Mouse (Mus musculus) intestine, embryonic 16.5 days (tissue): ENCODE results near the gene Eya2. TPM values are rescaled to one million over a fixed set of nuclear protein-coding genes. Genes with fewer than 3 reads are reported as not detected.

Experiments used
- ATAC-seq: fragments of 200-750 bp; cut with Nextera tagmentation; 2 replicates; pipeline ENCODE4 v1.8.0; 2017; ENCODE audit warnings: moderate TSS enrichment, moderate library complexity
- H3K27ac ChIP-seq: fragments of 300-500 bp; sonication (generic); 2 replicates; pipeline ENCODE4 v1.5.1; 2014; ENCODE audit warnings: mild to moderate bottlenecking, low read length
- H3K27me3 ChIP-seq: fragments of 300-500 bp; sonication (generic); replicated peaks from 2 replicates; pipeline ENCODE4 v1.6.1; 2014; ENCODE audit warnings: low read length, control low read depth, mixed read lengths; ENCODE audit not compliant: control insufficient read depth, insufficient read depth
- H3K36me3 ChIP-seq: fragments of 300-500 bp; sonication (generic); 2 replicates; pipeline ENCODE4 v1.6.1; 2014; ENCODE audit warnings: low read length, control low read depth; ENCODE audit not compliant: control insufficient read depth, insufficient read depth
- H3K4me1 ChIP-seq: fragments of 300-500 bp; sonication (generic); 2 replicates; pipeline ENCODE4 v1.6.1; 2014; ENCODE audit warnings: low read length, control low read depth, mixed read lengths; ENCODE audit not compliant: control insufficient read depth, insufficient read depth
- H3K4me2 ChIP-seq: fragments of 300-500 bp; sonication (generic); 2 replicates; pipeline ENCODE4 v1.6.1; 2014; ENCODE audit warnings: low read depth, low read length, control low read depth
- H3K4me3 ChIP-seq: fragments of 300-500 bp; sonication (generic); 2 replicates; pipeline ENCODE4 v1.5.1; 2014; ENCODE audit warnings: mild to moderate bottlenecking, low read length
- H3K9ac ChIP-seq: fragments of 300-500 bp; sonication (generic); 2 replicates; pipeline ENCODE4 v1.6.1; 2014; ENCODE audit warnings: low read depth, low read length
- H3K9me3 ChIP-seq: fragments of 300-500 bp; sonication (generic); 2 replicates; pipeline ENCODE4 v1.6.1; 2016; ENCODE audit warnings: low read length, control low read depth; ENCODE audit not compliant: control insufficient read depth
- WGBS: fragments of 180-500 bp; shearing (Covaris S2); extraction: QIAGEN DNeasy Blood & Tissue Kit; methylation state at CpG from one replicate; pipeline ENCODE4 v1.1.7; 2014; 5-methylcytosine and 5-hydroxymethylcytosine counted together
- polyA plus RNA-seq: library from polyadenylated mRNA; unstranded; fragments of >200 nt; fragmentation: Nextera tagmentation; extraction: Ambion mirVana; gene quantifications from 2 replicates; pipeline ENCODE4 v1.2.1, GENCODE M21; 2015

Eya2 gene
- polyA plus RNA-seq, 1 experiment from 2014 or later: 0.33 TPM

GRCm38 (mm10) chr2:165633011-165633785 is 38.4 kb downstream of the Eya2 start:
- H3K9ac ChIP-seq: no peak overlapping the region; the same call in 1 of the 2 replicates
- H3K4me1 ChIP-seq: no peaks in the 10 kb centered on the region
- 77% methylated on average over 11 of the region's 11 CpGs for WGBS
- no peaks in the 10 kb centered on the region for H3K9me3 ChIP-seq
- no peaks in the 10 kb centered on the region for H3K27me3 ChIP-seq
- no peak overlapping the region for H3K27ac ChIP-seq
- no peak for ATAC-seq
- H3K4me2 ChIP-seq: no peak overlapping the region
- no peaks in the 10 kb centered on the region for H3K36me3 ChIP-seq
- H3K4me3 ChIP-seq: no peak overlapping the region

DNA sequence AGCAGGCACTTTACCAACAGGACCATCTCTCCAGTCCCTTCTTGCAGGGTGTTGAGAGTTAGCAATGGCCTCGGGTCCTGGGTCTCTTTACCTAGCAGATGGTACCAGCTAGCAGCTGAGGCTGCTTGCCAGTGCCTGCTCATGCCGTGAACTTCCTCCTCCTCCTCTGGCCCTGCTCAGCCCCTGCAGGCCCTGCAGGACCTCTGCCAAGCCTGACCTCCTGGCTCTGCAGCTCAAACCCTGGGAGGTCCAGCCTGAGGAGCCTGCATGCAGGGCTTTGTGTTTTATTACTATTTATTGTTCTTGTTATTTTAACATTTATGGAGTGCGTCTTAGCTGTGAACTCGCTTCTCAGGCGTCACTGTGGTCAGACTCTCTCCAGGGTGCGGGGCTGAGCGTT is 39.6 kb downstream of the Eya2 start:
- Histone ChIP-seq H3K36me3 (no peaks in the 10 kb centered on the region), H3K4me3 (no peak overlapping the region), H3K9ac (no peak overlapping the region), H3K27ac (no peak overlapping the region), H3K9me3 (no peaks in the 10 kb centered on the region), H3K4me2 (no peak overlapping the region), H3K4me1 (no peaks in the 10 kb centered on the region), H3K27me3 (no peaks in the 10 kb centered on the region)
- 51% methylated on average over 7 of the region's 7 CpGs for WGBS
- ATAC-seq: no peak

DNA sequence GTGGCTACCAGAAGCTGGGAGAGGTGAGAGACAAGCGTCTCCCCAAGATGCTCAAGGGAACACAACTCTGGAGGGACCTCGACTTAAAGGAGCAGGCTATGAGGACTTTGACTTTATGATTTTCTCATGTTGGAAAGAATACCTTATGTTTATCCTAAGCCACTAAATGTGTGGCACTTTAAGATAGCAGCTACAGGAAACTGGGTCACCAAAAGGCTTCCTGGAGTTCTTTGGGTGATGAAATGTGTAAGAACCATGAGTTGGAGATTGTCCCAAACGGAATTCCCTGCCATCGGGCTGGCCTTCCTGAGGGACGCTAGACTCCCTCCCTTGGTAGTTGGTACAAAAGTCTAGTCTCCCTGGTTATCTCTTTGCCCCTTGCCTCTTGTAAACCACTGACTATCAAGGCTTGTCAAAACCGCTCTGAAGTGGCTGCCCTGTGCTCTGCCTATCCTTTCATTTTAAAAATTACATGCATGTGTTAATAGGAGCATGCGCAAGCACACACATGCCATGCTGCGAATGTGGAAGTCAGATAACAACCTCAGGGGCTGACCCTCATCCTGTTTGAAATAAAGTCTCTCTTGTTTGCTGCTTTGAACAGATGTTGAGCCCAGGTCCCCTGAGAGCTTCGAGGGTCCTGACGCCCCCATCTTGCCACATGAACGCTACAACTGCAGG is 44.4 kb downstream of the Eya2 start:
- H3K27ac ChIP-seq: no peak overlapping the region
- no peaks in the 10 kb centered on the region for H3K36me3 ChIP-seq
- H3K4me1 ChIP-seq: peaks cover 3% of the 10 kb centered on the region; the same call in 1 of the 2 replicates
- no peaks in the 10 kb centered on the region for H3K9me3 ChIP-seq
- H3K27me3 ChIP-seq: no peaks in the 10 kb centered on the region
- no peak overlapping the region for H3K9ac ChIP-seq
- H3K4me2 ChIP-seq: no peak overlapping the region
- no peak for ATAC-seq
- 74% methylated on average over 11 of the region's 11 CpGs for WGBS
- no peak overlapping the region for H3K4me3 ChIP-seq

DNA sequence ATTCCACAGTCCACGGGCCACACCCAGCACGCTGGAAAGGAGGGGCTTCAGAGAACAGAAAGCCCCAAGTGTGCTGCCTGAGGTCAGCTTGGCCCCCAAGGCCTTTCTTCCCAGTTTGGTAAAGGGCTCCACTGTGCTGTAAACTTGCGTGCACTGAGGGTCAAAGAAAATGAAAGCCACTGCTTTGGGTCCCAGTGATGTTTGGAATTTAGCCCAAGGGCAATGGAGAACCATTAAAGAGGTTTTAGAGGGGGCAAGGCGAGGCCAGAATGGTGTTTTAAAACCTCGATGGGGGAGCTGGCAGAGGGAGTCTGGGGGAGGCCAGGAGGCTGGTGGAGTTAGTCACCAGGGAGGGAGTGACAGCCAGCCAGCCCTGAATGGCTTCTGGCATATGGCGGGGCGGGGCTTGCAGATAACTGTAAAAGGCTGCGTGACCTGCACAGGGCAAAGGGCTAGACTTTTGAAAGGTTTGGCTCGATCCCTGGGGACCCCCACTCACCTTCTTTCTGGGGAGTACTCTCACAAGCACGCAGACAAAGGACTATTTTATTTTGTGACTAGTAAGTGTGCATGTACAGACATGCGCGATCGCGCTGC is 47.2 kb downstream of the Eya2 start:
- peaks cover 3% of the 10 kb centered on the region; the same call in 1 of the 2 replicates for H3K4me1 ChIP-seq
- H3K4me2 ChIP-seq: no peak overlapping the region
- no peak for ATAC-seq
- H3K9me3 ChIP-seq: no peaks in the 10 kb centered on the region
- H3K27ac ChIP-seq: no peak overlapping the region
- no peaks in the 10 kb centered on the region for H3K27me3 ChIP-seq
- H3K36me3 ChIP-seq: no peaks in the 10 kb centered on the region
- no peak overlapping the region for H3K4me3 ChIP-seq
- WGBS: 57% methylated on average over 14 of the region's 14 CpGs
- no peak overlapping the region for H3K9ac ChIP-seq

DNA sequence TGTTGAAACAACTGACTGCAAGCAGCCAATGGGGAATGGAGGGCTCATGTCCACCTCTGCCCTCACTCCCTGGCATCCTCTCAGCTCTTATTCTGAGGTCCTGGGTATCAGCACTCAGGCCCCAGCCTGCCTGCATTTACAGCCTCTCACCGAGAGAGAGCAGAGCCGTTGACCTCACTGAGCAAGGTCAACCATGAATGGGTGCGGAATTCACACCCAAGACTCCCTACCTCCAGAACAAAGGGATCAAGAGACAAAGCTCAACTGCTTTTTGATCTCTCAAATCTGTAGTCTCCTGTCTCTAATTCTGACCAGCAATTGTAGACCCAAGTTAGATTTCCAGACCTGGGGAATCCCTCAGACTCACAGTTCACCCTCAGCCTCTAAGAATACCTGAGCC is 48.8 kb downstream of the Eya2 start:
- H3K36me3 ChIP-seq: no peaks in the 10 kb centered on the region
- no peak overlapping the region for H3K9ac ChIP-seq
- no peak overlapping the region for H3K27ac ChIP-seq
- no peak overlapping the region for H3K4me2 ChIP-seq
- 53% methylated on average over 3 of the region's 3 CpGs for WGBS
- no peaks in the 10 kb centered on the region for H3K27me3 ChIP-seq
- ATAC-seq: no peak
- no peaks in the 10 kb centered on the region for H3K9me3 ChIP-seq
- H3K4me3 ChIP-seq: no peak overlapping the region
- peaks cover 3% of the 10 kb centered on the region; the same call in 1 of the 2 replicates for H3K4me1 ChIP-seq

GRCm38 (mm10) chr2:165644057-165644456 is 49.2 kb downstream of the Eya2 start:
- Histone ChIP-seq H3K27ac (no peak overlapping the region), H3K27me3 (no peaks in the 10 kb centered on the region)
- ATAC-seq: no peak

DNA sequence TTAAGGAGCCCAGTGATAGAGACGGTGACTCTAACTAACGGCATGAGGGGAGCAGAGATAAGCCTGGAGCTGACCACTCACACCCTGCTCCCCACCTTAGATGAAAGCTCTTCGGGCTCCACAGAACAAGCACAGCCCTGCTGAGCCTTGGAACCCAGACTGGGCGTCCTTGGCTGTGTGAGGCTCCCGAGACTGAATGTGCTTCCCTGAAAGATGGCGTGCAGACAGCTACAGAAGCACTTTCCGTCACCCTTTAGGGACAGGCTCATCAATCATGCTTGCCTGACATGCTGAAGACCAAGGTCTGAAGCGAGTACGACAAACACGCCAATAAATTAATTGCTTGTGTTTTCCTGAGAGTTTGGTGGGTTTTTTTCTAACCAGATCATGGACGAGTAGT is 56.2 kb downstream of the Eya2 start:
- no peak overlapping the region for H3K27ac ChIP-seq
- H3K9ac ChIP-seq: no peak overlapping the region
- no peak overlapping the region for H3K4me2 ChIP-seq
- H3K4me1 ChIP-seq: peaks cover 16% of the 10 kb centered on the region
- WGBS: 39% methylated on average over 11 of the region's 11 CpGs
- H3K4me3 ChIP-seq: no peak overlapping the region
- H3K27me3 ChIP-seq: no peaks in the 10 kb centered on the region
- H3K9me3 ChIP-seq: no peaks in the 10 kb centered on the region
- no peak for ATAC-seq
- no peaks in the 10 kb centered on the region for H3K36me3 ChIP-seq

More at GRCm38 (mm10) chr2:165644057-165644456, 49.2 kb downstream of the Eya2 start:
- Histone ChIP-seq H3K4me1 (peaks cover 3% of the 10 kb centered on the region; the same call in 1 of the 2 replicates), H3K9me3 (no peaks in the 10 kb centered on the region), H3K4me2 (no peak overlapping the region), H3K4me3 (no peak overlapping the region), H3K9ac (no peak overlapping the region), H3K36me3 (no peaks in the 10 kb centered on the region)
- 60% methylated on average over 9 of the region's 9 CpGs for WGBS

- Histone ChIP-seq H3K9me3 (no peaks in the 10 kb centered on the region), H3K36me3 (no peaks in the 10 kb centered on the region), H3K4me2 (no peak overlapping the region), H3K9ac (no peak overlapping the region), H3K4me3 (no peak overlapping the region), H3K4me1 (peaks cover 16% of the 10 kb centered on the region), H3K27ac (no peak overlapping the region), H3K27me3 (no peaks in the 10 kb centered on the region)
- 67% methylated on average over 6 of the region's 6 CpGs for WGBS
- ATAC-seq: no peak
These were observed 57.4 kb downstream of the Eya2 start for GRCm38 (mm10) chr2:165652281-165652680.
